Mouse (Mus musculus): ENCODE measurements at regions not wholly inside any gene's neighbourhood (a gene's known extent, or its start where the extent isn't known, plus 50 kb on each side); places are given as distances from the start of the nearest gene placed in this dataset.

DNA sequence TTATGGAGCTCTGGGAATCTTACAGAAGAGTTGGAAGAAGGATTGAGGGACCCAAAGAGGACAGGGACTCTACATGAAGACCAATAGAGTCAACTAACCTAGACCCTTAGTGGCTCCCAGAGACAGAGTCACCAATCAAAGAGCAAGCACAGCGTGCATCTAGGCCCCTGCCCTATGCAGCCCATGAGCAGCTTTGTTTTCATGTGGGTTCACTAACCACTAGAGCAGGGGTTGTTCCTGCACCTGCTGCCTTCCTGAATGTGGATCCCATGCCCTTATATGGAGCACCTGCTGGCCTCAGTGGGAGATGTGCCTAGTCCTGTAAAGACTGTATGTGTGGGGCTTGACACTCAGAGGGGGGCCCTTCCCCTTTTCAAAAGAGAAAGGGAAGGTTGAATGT lies 108.2 kb upstream of the Hgf start:
- no peak overlapping the region for H3K4me2 ChIP-seq (ENCODE audit: insufficient read depth, low read depth, poor library complexity, severe bottlenecking)
- no peaks in the 10 kb centered on the region for H3K36me3 ChIP-seq (replicated peaks in 1 of 2; ENCODE audit: control insufficient read depth in 1 of 2, insufficient read depth in 1 of 2, low read length in 1 of 2)
- TF ChIP-seq ZC3H11A (IDR thresholded peaks at IDR 0.05; ENCODE audit: low read depth, low read length) = no peak
- TF ChIP-seq MAZ (IDR thresholded peaks at IDR 0.05; ENCODE audit: low read depth, low read length) = no peak
- TF ChIP-seq IRF4 (IDR thresholded peaks at IDR 0.05; ENCODE audit: low read depth, low read length) = no peak
- TF ChIP-seq BHLHE40 (IDR thresholded peaks at IDR 0.05; ENCODE audit: low read depth, low read length) = no peak
- TF ChIP-seq RAD21 (IDR thresholded peaks at IDR 0.05; ENCODE audit: low read depth, low read length) = no peak
- no peak for TF ChIP-seq MXI1 (IDR thresholded peaks at IDR 0.05; ENCODE audit: low read depth, low read length)
- TF ChIP-seq MYC (IDR thresholded peaks at IDR 0.05; ENCODE audit: low read depth, low read length) = no peak
- TF ChIP-seq EP300 (IDR thresholded peaks at IDR 0.05; ENCODE audit: low read length) = no peak
- no peak for TF ChIP-seq SMC3 (IDR thresholded peaks at IDR 0.05; ENCODE audit: low read depth, low read length)
- TF ChIP-seq JUND (conservative IDR thresholded peaks at IDR 0.05; ENCODE audit: low read depth, low read length) = no peak
- TF ChIP-seq MAFK (IDR thresholded peaks at IDR 0.05; ENCODE audit: insufficient replicate concordance, low read length) = no peak
- TF ChIP-seq POLR2AphosphoS2 (IDR thresholded peaks at IDR 0.05; ENCODE audit: low read depth, low read length) = no peak
- peaks cover 15% of the 10 kb centered on the region for H3K9me3 ChIP-seq (replicated peaks; ENCODE audit: low read length)
- in situ Hi-C loops (cut with MboI; ENCODE audit: low pct_ligation_motif_present, low pct_unique_long_range_greater_than_20kb, low sequenced_read_pairs) = no loop called here
- dilution Hi-C loops (cut with MboI; ENCODE audit: extremely low pct_ligation_motif_present, extremely low pct_unique_long_range_greater_than_20kb, low sequenced_read_pairs) = no loop called here
- no peak overlapping the region for H3K4me3 ChIP-seq (replicated peaks in 1 of 3; ENCODE audit: low read depth in 2 of 3, low read length in 2 of 3, poor library complexity in 1 of 3)
- no peaks in the 10 kb centered on the region for H3K79me2 ChIP-seq (replicated peaks; ENCODE audit: control insufficient read depth, extremely low read depth, insufficient read depth, poor library complexity, severe bottlenecking)
- no peaks in the 10 kb centered on the region for H3K4me1 ChIP-seq (ENCODE audit: control insufficient read depth in 1 of 2, insufficient read depth in 2 of 2)
- no peaks in the 10 kb centered on the region for H3K27me3 ChIP-seq (replicated peaks)
- no peak overlapping the region for H3K27ac ChIP-seq (ENCODE audit: insufficient read depth, low read depth)
- no peak overlapping the region for H3K9ac ChIP-seq (ENCODE audit: insufficient read depth, low read depth)
- no peak for DNase-seq (ENCODE audit: extremely low read depth)

DNA sequence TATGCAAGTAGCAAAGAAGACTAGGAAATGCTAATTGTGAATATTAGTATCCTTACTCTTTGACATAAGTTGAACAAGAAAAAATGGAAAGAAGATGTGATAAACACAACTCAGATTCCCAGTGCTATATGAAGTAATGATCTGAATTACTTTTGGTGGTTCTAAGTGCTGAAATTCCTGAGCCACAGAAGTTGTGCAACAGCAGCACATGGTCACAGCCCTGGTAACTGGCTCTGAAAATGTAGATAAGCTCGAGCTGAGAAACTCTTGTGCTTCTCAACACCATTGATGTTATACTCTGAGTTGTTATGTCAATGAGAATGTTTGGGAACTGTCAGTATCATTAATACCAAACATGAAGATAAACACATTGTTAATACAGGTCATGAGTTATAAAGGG lies 106.3 kb upstream of the Hgf start:
- Histone ChIP-seq H3K4me2 (ENCODE audit: insufficient read depth, low read depth, poor library complexity, severe bottlenecking) (no peak overlapping the region), H3K4me3 (replicated peaks in 1 of 3; ENCODE audit: low read depth in 2 of 3, low read length in 2 of 3, poor library complexity in 1 of 3) (no peak overlapping the region), H3K27ac (ENCODE audit: insufficient read depth, low read depth) (no peak overlapping the region), H3K4me1 (ENCODE audit: control insufficient read depth in 1 of 2, insufficient read depth in 2 of 2) (no peaks in the 10 kb centered on the region), H3K36me3 (replicated peaks in 1 of 2; ENCODE audit: control insufficient read depth in 1 of 2, insufficient read depth in 1 of 2, low read length in 1 of 2) (no peaks in the 10 kb centered on the region), H3K79me2 (replicated peaks; ENCODE audit: control insufficient read depth, extremely low read depth, insufficient read depth, poor library complexity, severe bottlenecking) (no peaks in the 10 kb centered on the region), H3K9me3 (replicated peaks; ENCODE audit: low read length) (peaks cover 15% of the 10 kb centered on the region), H3K9ac (ENCODE audit: insufficient read depth, low read depth) (no peak overlapping the region), H3K27me3 (replicated peaks) (no peaks in the 10 kb centered on the region)
- TF ChIP-seq POLR2AphosphoS2 (IDR thresholded peaks at IDR 0.05; ENCODE audit: low read depth, low read length) (no peak), MYC (IDR thresholded peaks at IDR 0.05; ENCODE audit: low read depth, low read length) (no peak), MAFK (IDR thresholded peaks at IDR 0.05; ENCODE audit: insufficient replicate concordance, low read length) (no peak), GABPA (IDR thresholded peaks at IDR 0.05; ENCODE audit: insufficient replicate concordance, low read depth, low read length) (no peak), PAX5 (IDR thresholded peaks at IDR 0.05; ENCODE audit: low read length) (no peak), MAX (IDR thresholded peaks at IDR 0.05; ENCODE audit: low read length) (no peak), JUND (conservative IDR thresholded peaks at IDR 0.05; ENCODE audit: low read depth, low read length) (no peak), MXI1 (IDR thresholded peaks at IDR 0.05; ENCODE audit: low read depth, low read length) (no peak), USF1 (IDR thresholded peaks at IDR 0.05; ENCODE audit: low read depth, low read length) (no peak), MEF2A (IDR thresholded peaks at IDR 0.05; ENCODE audit: borderline replicate concordance, low read depth, low read length) (no peak), RCOR1 (conservative IDR thresholded peaks at IDR 0.05; ENCODE audit: low read depth, low read length) (no peak), ELF1 (IDR thresholded peaks at IDR 0.05; ENCODE audit: low read depth, low read length) (no peak), JUN (IDR thresholded peaks at IDR 0.05; ENCODE audit: insufficient read depth, low read depth, low read length) (no peak), POLR2A (IDR thresholded peaks at IDR 0.05; ENCODE audit: low read depth, low read length) (no peak), CTCF (conservative IDR thresholded peaks at IDR 0.05 in 1 of 2, IDR thresholded peaks at IDR 0.05 in 1 of 2; ENCODE audit: low read depth in 2 of 2, low read length in 2 of 2) (no peak), NELFE (IDR thresholded peaks at IDR 0.05; ENCODE audit: low read depth, low read length) (no peak), IRF4 (IDR thresholded peaks at IDR 0.05; ENCODE audit: low read depth, low read length) (no peak), BHLHE40 (IDR thresholded peaks at IDR 0.05; ENCODE audit: low read depth, low read length) (no peak)
- DNase-seq (ENCODE audit: extremely low read depth) = no peak
- in situ Hi-C loops (cut with MboI; ENCODE audit: low pct_ligation_motif_present, low pct_unique_long_range_greater_than_20kb, low sequenced_read_pairs) = no loop called here
- dilution Hi-C loops (cut with MboI; ENCODE audit: extremely low pct_ligation_motif_present, extremely low pct_unique_long_range_greater_than_20kb, low sequenced_read_pairs) = no loop called here
